Mouse (Mus musculus) heart, embryonic 16.5 days (tissue): ENCODE measurements around the gene Tacr3. TPM values are rescaled to one million over a fixed set of nuclear protein-coding genes. Genes with fewer than 3 reads are reported as not detected.

Source experiments
- ATAC-seq: fragments of 200-750 bp; cut with Nextera tagmentation; replicated peaks from 2 replicates; pipeline ENCODE4 v1.8.0; 2017; ENCODE audit warnings: moderate number of reproducible peaks; ENCODE audit not compliant: insufficient read depth, low FRiP score; ENCODE audit errors: extremely low read depth
- H3K27ac ChIP-seq: fragments of 300-500 bp; sonication (generic); 2 replicates; pipeline ENCODE4 v1.5.1; 2014; ENCODE audit warnings: mild to moderate bottlenecking, low read length, control low read depth, moderate library complexity
- H3K27me3 ChIP-seq: fragments of 300-500 bp; sonication (generic); 2 replicates; pipeline ENCODE4 v1.6.1; 2014; ENCODE audit warnings: low read length, mixed read lengths; ENCODE audit not compliant: control insufficient read depth, insufficient read depth
- H3K36me3 ChIP-seq: fragments of 300-500 bp; sonication (generic); 2 replicates; pipeline ENCODE4 v1.6.1; 2014; ENCODE audit not compliant: control insufficient read depth, insufficient read depth
- H3K4me1 ChIP-seq: fragments of 300-500 bp; sonication (generic); 2 replicates; pipeline ENCODE4 v1.6.1; 2014; ENCODE audit warnings: low read length, mixed read lengths; ENCODE audit not compliant: control insufficient read depth, insufficient read depth
- H3K4me2 ChIP-seq: fragments of 300-500 bp; sonication (generic); 2 replicates; pipeline ENCODE4 v1.6.1; 2014; ENCODE audit warnings: low read depth, mild to moderate bottlenecking, control low read depth, low read length
- H3K4me3 ChIP-seq: fragments of 300-500 bp; sonication (generic); 2 replicates; pipeline ENCODE4 v1.5.1; 2014; ENCODE audit warnings: mild to moderate bottlenecking, control low read depth, low read length
- H3K9ac ChIP-seq: fragments of 300-500 bp; sonication (generic); 2 replicates; pipeline ENCODE4 v1.6.1; 2014; ENCODE audit warnings: low read length, control low read depth
- H3K9me3 ChIP-seq: fragments of 300-500 bp; sonication (generic); replicated peaks from 2 replicates; pipeline ENCODE4 v1.6.1; 2016; ENCODE audit warnings: low read length; ENCODE audit not compliant: control insufficient read depth
- WGBS: fragments of 180-500 bp; shearing (Covaris S2); extraction: QIAGEN DNeasy Blood & Tissue Kit; methylation state at CpG from one replicate; pipeline ENCODE4 v1.1.7; 2014; 5-methylcytosine and 5-hydroxymethylcytosine counted together
- polyA plus RNA-seq: library from polyadenylated mRNA; unstranded; fragments of >200 nt; fragmentation: Nextera tagmentation; extraction: Ambion mirVana; gene quantifications from 2 replicates; pipeline ENCODE4 v1.2.1, GENCODE M21; 2015

Gene Tacr3
- polyA plus RNA-seq, 1 experiment from 2014 or later, result not detected

GRCm38 (mm10) chr3:134963461-134963860, 134.7 kb downstream of the Tacr3 start:
- Histone ChIP-seq H3K27ac (no peak overlapping the region), H3K9me3 (no peaks in the 10 kb centered on the region), H3K4me2 (no peak overlapping the region), H3K4me3 (no peak overlapping the region), H3K36me3 (no peaks in the 10 kb centered on the region), H3K9ac (no peak overlapping the region), H3K27me3 (no peaks in the 10 kb centered on the region), H3K4me1 (no peaks in the 10 kb centered on the region)
- 60% methylated on average over 6 of the region's 6 CpGs for WGBS
- ATAC-seq, result no peak

- Histone ChIP-seq H3K27me3 (no peaks in the 10 kb centered on the region), H3K4me1 (no peaks in the 10 kb centered on the region), H3K4me3 (no peak overlapping the region), H3K9me3 (no peaks in the 10 kb centered on the region), H3K36me3 (no peaks in the 10 kb centered on the region), H3K27ac (no peak overlapping the region), H3K4me2 (no peak overlapping the region), H3K9ac (no peak overlapping the region)
- WGBS, result 54% methylated on average over 3 of the region's 3 CpGs
- no peak for ATAC-seq
Observed at GRCm38 (mm10) chr3:134978902-134979301, 150.1 kb downstream of the Tacr3 start.

GRCm38 (mm10) chr3:134980140-134980539, 151.3 kb downstream of the Tacr3 start:
- Histone ChIP-seq H3K36me3 (no peaks in the 10 kb centered on the region), H3K4me2 (no peak overlapping the region), H3K4me1 (no peaks in the 10 kb centered on the region), H3K9me3 (no peaks in the 10 kb centered on the region), H3K27me3 (no peaks in the 10 kb centered on the region), H3K27ac (no peak overlapping the region), H3K4me3 (no peak overlapping the region), H3K9ac (no peak overlapping the region)
- no peak for ATAC-seq
- WGBS, result 73% methylated on average over 3 of the region's 3 CpGs
